In genomic region chr7:117108391-117108790, GRCm38 (mm10) we compare ENCODE assay signal across 19 mouse cellular contexts.
DNase-seq lines count a peak whose midpoint lies in the region; TF ChIP-seq lines count a peak whose summit lies in the region.
"Had no signal": no experiment of that assay in that cellular context is flagged by ENCODE, and none has a peak within 500 bp of the region (broad histone marks: within the 10 kb centered on the region; RNA-seq: fewer than 3 reads in every experiment).

No protein-coding gene starts in this region.

- no peaks in the 10 kb centered on the region for H3K27me3 ChIP-seq in limb, embryonic 10.5 days (ENCODE audit: low read depth, poor library complexity, severe bottlenecking)
- H3K27me3 ChIP-seq: forebrain, embryonic 13.5 days; heart, embryonic 15.5 days; kidney, embryonic 15.5 days; midbrain, embryonic 12.5 days had no signal

- DNase-seq in right cerebral cortex, adult 2 months (ENCODE audit: low spot score in 2 of 2), result peak; percentile 73 to 76
- DNase-seq in right cerebral cortex, postnatal 14 days, result no peak
- DNase-seq in frontal cortex, postnatal 36 days (ENCODE audit: low spot score in 2 of 2), result peak; percentile 61 to 76
- DNase-seq in left cerebral cortex, adult 2 months (ENCODE audit: extremely low spot score in 1 of 2, low spot score in 2 of 2), result peak; percentile 52 to 56
- no peak for DNase-seq in limb, embryonic 10.5 days (ENCODE audit: low spot score)
- DNase-seq in adrenal gland, postnatal 10 days, result no peak
- DNase-seq in urinary bladder, adult 2 months (ENCODE audit: low spot score), result no peak
- no peak for DNase-seq in gastrocnemius, postnatal 36 days
- DNase-seq: cerebellum, postnatal 10 days; gastrocnemius, adult 2 months; heart, adult 18-20 months; lung, embryonic 14.5 days; spleen, adult 18-20 months; thymus, adult 2 months had no signal

- H3K36me3 ChIP-seq in limb, embryonic 10.5 days, result no peaks in the 10 kb centered on the region
- H3K36me3 ChIP-seq: heart, embryonic 15.5 days; kidney, embryonic 15.5 days; midbrain, embryonic 12.5 days had no signal

- intact Hi-C loops in left cerebral cortex, adult 2 months (cut with DNase I), result loop anchor here (1.0 to 10.0 kb wide), 6 partner anchors 38 to 809 kb away; partner anchors contain the start of gene Xylt1
- intact Hi-C loops in gastrocnemius, postnatal 36 days (cut with DNase I), result no loop called here

- no peak for TF ChIP-seq CTCF in left cerebral cortex, adult 2 months (IDR thresholded peaks at IDR 0.05)

- H3K4me3 ChIP-seq in left cerebral cortex, adult 2 months, result no peak overlapping the region
- H3K4me3 ChIP-seq in limb, embryonic 10.5 days, result no peak overlapping the region
- H3K4me3 ChIP-seq: forebrain, embryonic 13.5 days; gastrocnemius, adult 2 months; heart, embryonic 15.5 days; kidney, embryonic 15.5 days; midbrain, embryonic 12.5 days had no signal

- no peaks in the 10 kb centered on the region for H3K4me1 ChIP-seq in limb, embryonic 10.5 days
- H3K4me1 ChIP-seq: forebrain, embryonic 13.5 days; heart, embryonic 15.5 days; midbrain, embryonic 12.5 days had no signal

- 84% methylated on average over 3 of the region's 3 CpGs for WGBS in limb, embryonic 10.5 days

- no peaks in the 10 kb centered on the region for H3K9me3 ChIP-seq in limb, embryonic 10.5 days (replicated peaks)
- H3K9me3 ChIP-seq: forebrain, embryonic 13.5 days; heart, embryonic 15.5 days; kidney, embryonic 15.5 days; midbrain, embryonic 12.5 days had no signal

- peak overlapping the region; percentile 77 for H3K27ac ChIP-seq in left cerebral cortex, adult 2 months
- no peak overlapping the region for H3K27ac ChIP-seq in limb, embryonic 10.5 days
- H3K27ac ChIP-seq: forebrain, embryonic 13.5 days; gastrocnemius, adult 2 months; heart, embryonic 15.5 days; kidney, embryonic 15.5 days; macrophage; midbrain, embryonic 12.5 days had no signal

Comparison
In these comparisons a context has a peak if more than half of its experiments do, and no peak if none do; other contexts are left out.
1. DNase-seq: peak in right cerebral cortex, adult 2 months (2 of 2), frontal cortex, postnatal 36 days (2 of 2) and left cerebral cortex, adult 2 months (2 of 2); none in right cerebral cortex, postnatal 14 days (single experiment), limb, embryonic 10.5 days (single experiment), adrenal gland, postnatal 10 days (single experiment), urinary bladder, adult 2 months (single experiment) and gastrocnemius, postnatal 36 days (0 of 2).